Mouse (Mus musculus): ENCODE data around the gene Atg101. TPM values are rescaled to one million over a fixed set of nuclear protein-coding genes. Genes with fewer than 3 reads are reported as not detected.
A peak's percentile ranks its signal among the peaks of the same experiment; 100 is the strongest.

Atg101 gene
- polyA plus RNA-seq, 1 experiment from 2014 or later: 84.6 TPM

GRCm38 (mm10) chr15:101274380-101274779 lies 9.7 kb upstream of the Atg101 start:
- no peaks in the 10 kb centered on the region for H3K9me3 ChIP-seq
- H3K4me3 ChIP-seq: no peak overlapping the region
- no peak overlapping the region for H3K9ac ChIP-seq
- no peak overlapping the region for H3K4me2 ChIP-seq
- H3K27ac ChIP-seq: no peak overlapping the region
- peaks cover 38% of the 10 kb centered on the region for H3K36me3 ChIP-seq
- 82% methylated on average over 6 of the region's 6 CpGs for WGBS
- H3K27me3 ChIP-seq: no peaks in the 10 kb centered on the region
- peaks cover 18% of the 10 kb centered on the region for H3K4me1 ChIP-seq (replicated peaks)
- ATAC-seq (ENCODE audit: low FRiP score): no peak

- H3K9ac ChIP-seq: no peak overlapping the region
- H3K4me3 ChIP-seq: no peak overlapping the region
- H3K9me3 ChIP-seq: no peaks in the 10 kb centered on the region
- peaks cover 18% of the 10 kb centered on the region for H3K4me1 ChIP-seq (replicated peaks)
- no peaks in the 10 kb centered on the region for H3K27me3 ChIP-seq
- H3K27ac ChIP-seq: peak overlapping the region; percentile 55
- H3K4me2 ChIP-seq: no peak overlapping the region
- WGBS: 20% methylated on average over 11 of the region's 11 CpGs
- H3K36me3 ChIP-seq: peaks cover 20% of the 10 kb centered on the region
- peak; percentile 61 for ATAC-seq (ENCODE audit: low FRiP score)
These were observed 6.6 kb upstream of the Atg101 start for GRCm38 (mm10) chr15:101277351-101277899.

- peak overlapping the region; percentile 35; the same call in 1 of the 2 replicates for H3K27ac ChIP-seq
- peaks cover 8% of the 10 kb centered on the region for H3K36me3 ChIP-seq
- no peaks in the 10 kb centered on the region for H3K27me3 ChIP-seq
- H3K4me1 ChIP-seq (replicated peaks): peaks cover 23% of the 10 kb centered on the region
- WGBS: 52% methylated on average over 5 of the region's 5 CpGs
- no peaks in the 10 kb centered on the region for H3K9me3 ChIP-seq
- H3K4me3 ChIP-seq: no peak overlapping the region
- H3K9ac ChIP-seq: peak overlapping the region; percentile 53
- no peak for ATAC-seq (ENCODE audit: low FRiP score)
- H3K4me2 ChIP-seq: no peak overlapping the region
These were observed 5.5 kb upstream of the Atg101 start for GRCm38 (mm10) chr15:101278589-101278988.

GRCm38 (mm10) chr15:101279430-101279999 lies 4.6 kb upstream of the Atg101 start:
- H3K4me3 ChIP-seq: no peak overlapping the region
- no peaks in the 10 kb centered on the region for H3K9me3 ChIP-seq
- peak overlapping the region; percentile 36; the same call in 1 of the 2 replicates for H3K9ac ChIP-seq
- peaks cover 24% of the 10 kb centered on the region for H3K4me1 ChIP-seq (replicated peaks)
- ATAC-seq (ENCODE audit: low FRiP score): no peak
- H3K27me3 ChIP-seq: no peaks in the 10 kb centered on the region
- no peak overlapping the region for H3K4me2 ChIP-seq
- H3K36me3 ChIP-seq: no peaks in the 10 kb centered on the region
- WGBS: 71% methylated on average over 12 of the region's 12 CpGs
- no peak overlapping the region for H3K27ac ChIP-seq

GRCm38 (mm10) chr15:101282471-101282870 lies 1.6 kb upstream of the Atg101 start:
- Histone ChIP-seq H3K9ac (no peak overlapping the region), H3K9me3 (no peaks in the 10 kb centered on the region)
- no peak for ATAC-seq (ENCODE audit: low FRiP score)

GRCm38 (mm10) chr15:101283183-101283910 lies 725 bp upstream of the Atg101 start:
- H3K4me3 ChIP-seq: peak overlapping the region; percentile 85
- no peaks in the 10 kb centered on the region for H3K27me3 ChIP-seq
- peaks cover 19% of the 10 kb centered on the region for H3K36me3 ChIP-seq
- H3K27ac ChIP-seq: peak overlapping the region; percentile 64
- ATAC-seq (ENCODE audit: low FRiP score): peak; percentile 61
- H3K4me1 ChIP-seq (replicated peaks): peaks cover 37% of the 10 kb centered on the region
- peak overlapping the region; percentile 86 for H3K4me2 ChIP-seq
- H3K9ac ChIP-seq: peak overlapping the region; percentile 95
- 2% methylated on average over 26 of the region's 26 CpGs for WGBS
- H3K9me3 ChIP-seq: no peaks in the 10 kb centered on the region

More at GRCm38 (mm10) chr15:101282471-101282870, 1.6 kb upstream of the Atg101 start:
- Histone ChIP-seq H3K4me1 (replicated peaks) (peaks cover 44% of the 10 kb centered on the region), H3K36me3 (peaks cover 10% of the 10 kb centered on the region), H3K27me3 (no peaks in the 10 kb centered on the region), H3K4me3 (no peak overlapping the region), H3K27ac (no peak overlapping the region), H3K4me2 (no peak overlapping the region)
- 85% methylated on average over 5 of the region's 5 CpGs for WGBS

- no peak for ATAC-seq (ENCODE audit: low FRiP score)
- H3K4me3 ChIP-seq: no peak overlapping the region
- H3K4me1 ChIP-seq (replicated peaks): peaks cover 31% of the 10 kb centered on the region
- H3K4me2 ChIP-seq: no peak overlapping the region
- H3K27me3 ChIP-seq: no peaks in the 10 kb centered on the region
- no peak overlapping the region for H3K27ac ChIP-seq
- no peak overlapping the region for H3K9ac ChIP-seq
- H3K36me3 ChIP-seq: peaks cover 46% of the 10 kb centered on the region
- H3K9me3 ChIP-seq: no peaks in the 10 kb centered on the region
- 69% methylated on average over 9 of the region's 9 CpGs for WGBS
These were observed 2.2 kb downstream of the Atg101 start for GRCm38 (mm10) chr15:101286129-101286770.

- Histone ChIP-seq H3K27me3 (no peaks in the 10 kb centered on the region), H3K9me3 (no peaks in the 10 kb centered on the region), H3K4me2 (no peak overlapping the region), H3K4me3 (no peak overlapping the region), H3K9ac (no peak overlapping the region), H3K4me1 (replicated peaks) (peaks cover 31% of the 10 kb centered on the region), H3K27ac (no peak overlapping the region), H3K36me3 (peaks cover 57% of the 10 kb centered on the region)
- 87% methylated on average over 6 of the region's 6 CpGs for WGBS
- no peak for ATAC-seq (ENCODE audit: low FRiP score)
These were observed 3.3 kb downstream of the Atg101 start for GRCm38 (mm10) chr15:101287361-101287760.

- Histone ChIP-seq H3K36me3 (peaks cover 66% of the 10 kb centered on the region), H3K9ac (no peak overlapping the region), H3K27ac (no peak overlapping the region), H3K9me3 (no peaks in the 10 kb centered on the region), H3K4me3 (no peak overlapping the region), H3K4me1 (replicated peaks) (peaks cover 24% of the 10 kb centered on the region), H3K4me2 (no peak overlapping the region), H3K27me3 (no peaks in the 10 kb centered on the region)
- WGBS: 96% methylated on average over 15 of the region's 15 CpGs
- ATAC-seq (ENCODE audit: low FRiP score): no peak
These were observed 6.3 kb downstream of the Atg101 start for GRCm38 (mm10) chr15:101290354-101290753.

- H3K4me3 ChIP-seq: no peak overlapping the region
- no peak overlapping the region for H3K4me2 ChIP-seq
- no peak overlapping the region for H3K27ac ChIP-seq
- peaks cover 60% of the 10 kb centered on the region for H3K36me3 ChIP-seq
- ATAC-seq (ENCODE audit: low FRiP score): no peak
- peaks cover 10% of the 10 kb centered on the region; the same call in 1 of the 2 replicates for H3K4me1 ChIP-seq (replicated peaks)
- no peaks in the 10 kb centered on the region for H3K9me3 ChIP-seq
- no peak overlapping the region for H3K9ac ChIP-seq
- no peaks in the 10 kb centered on the region for H3K27me3 ChIP-seq
- WGBS: 86% methylated on average over 3 of the region's 3 CpGs
These were observed 7.9 kb downstream of the Atg101 start for GRCm38 (mm10) chr15:101292012-101292411.

- 0 out of 2 replicates have a peak, but pooled peaks cover 8% of the 10 kb centered on the region for H3K4me1 ChIP-seq (replicated peaks)
- no peak within 1 kb of the TSS for H3K4me2 ChIP-seq
- no peak for ATAC-seq (ENCODE audit: low FRiP score)
- H3K9me3 ChIP-seq: no peaks in the 10 kb centered on the region
- H3K36me3 ChIP-seq: peaks cover 49% of the 10 kb centered on the region
- H3K27ac ChIP-seq: no peak within 1 kb of the TSS
- H3K27me3 ChIP-seq: no peaks in the 10 kb centered on the region
- no peak within 1 kb of the TSS for H3K4me3 ChIP-seq
- 62% methylated on average over 18 of the region's 18 CpGs for WGBS
- no peak within 1 kb of the TSS for H3K9ac ChIP-seq
These were observed 9.1 kb downstream of the Atg101 start, which contains the start of gene 6030408B16Rik for GRCm38 (mm10) chr15:101293025-101293621. Gene 6030408B16Rik (plus strand): TSS chr15:101293212.

Measured in hindbrain, embryonic 13.5 days (tissue).